Mouse (Mus musculus): ENCODE data around the gene Cerkl. TPM values are rescaled to one million over a fixed set of nuclear protein-coding genes. Genes with fewer than 3 reads are reported as not detected.

Cerkl gene
- polyA plus RNA-seq, 1 experiment from 2014 or later, result 4.9 TPM

- Histone ChIP-seq H3K4me1 (replicated peaks) (peaks cover 2% of the 10 kb centered on the region; the same call in 1 of the 2 replicates), H3K9me3 (replicated peaks) (no peaks in the 10 kb centered on the region), H3K27me3 (no peaks in the 10 kb centered on the region), H3K4me2 (no peak overlapping the region), H3K4me3 (replicated peaks) (no peak overlapping the region), H3K27ac (no peak overlapping the region), H3K9ac (no peak overlapping the region), H3K36me3 (no peaks in the 10 kb centered on the region)
- DNase-seq (no peak), ATAC-seq (ENCODE audit: low read depth) (no peak)
- 70% methylated on average over 1 of the region's 1 CpGs for WGBS (ENCODE audit: insufficient replicate concordance)
Observed at GRCm38 (mm10) chr2:79339003-79339402, 117.6 kb downstream of the Cerkl start.

- Histone ChIP-seq H3K9ac (no peak overlapping the region), H3K27me3 (no peaks in the 10 kb centered on the region), H3K27ac (no peak overlapping the region), H3K4me1 (replicated peaks) (peaks cover 4% of the 10 kb centered on the region; the same call in 1 of the 2 replicates), H3K36me3 (peaks cover 19% of the 10 kb centered on the region), H3K4me3 (replicated peaks) (no peak overlapping the region), H3K9me3 (replicated peaks) (no peaks in the 10 kb centered on the region), H3K4me2 (no peak overlapping the region)
- no peak for ATAC-seq (ENCODE audit: low read depth)
- 64% methylated on average over 1 of the region's 1 CpGs for WGBS (ENCODE audit: insufficient replicate concordance)
- DNase-seq, result no peak
Observed at GRCm38 (mm10) chr2:79336141-79336540, 120.4 kb downstream of the Cerkl start.

- H3K4me2 ChIP-seq, result no peak overlapping the region
- no peaks in the 10 kb centered on the region for H3K9me3 ChIP-seq (replicated peaks)
- peaks cover 4% of the 10 kb centered on the region; the same call in 1 of the 2 replicates for H3K4me1 ChIP-seq (replicated peaks)
- H3K27ac ChIP-seq, result no peak overlapping the region
- H3K36me3 ChIP-seq, result peaks cover 27% of the 10 kb centered on the region
- ATAC-seq (ENCODE audit: low read depth) (no peak), DNase-seq (no peak)
- no peak overlapping the region for H3K9ac ChIP-seq
- H3K27me3 ChIP-seq, result no peaks in the 10 kb centered on the region
- no peak overlapping the region for H3K4me3 ChIP-seq (replicated peaks)
Observed at GRCm38 (mm10) chr2:79334661-79335060, 121.9 kb downstream of the Cerkl start.

GRCm38 (mm10) chr2:79328079-79328478 lies 128.5 kb downstream of the Cerkl start:
- WGBS (ENCODE audit: insufficient replicate concordance), result 82% methylated on average over 2 of the region's 2 CpGs

GRCm38 (mm10) chr2:79316182-79316880 lies 140.3 kb downstream of the Cerkl start:
- Histone ChIP-seq H3K4me2 (no peak overlapping the region), H3K4me3 (replicated peaks) (no peak overlapping the region), H3K27ac (no peak overlapping the region), H3K9ac (no peak overlapping the region), H3K27me3 (no peaks in the 10 kb centered on the region), H3K36me3 (peaks cover 85% of the 10 kb centered on the region), H3K4me1 (replicated peaks) (no peaks in the 10 kb centered on the region), H3K9me3 (replicated peaks) (no peaks in the 10 kb centered on the region)
- WGBS (ENCODE audit: insufficient replicate concordance), result 92% methylated on average over 9 of the region's 9 CpGs
- ATAC-seq (ENCODE audit: low read depth) (no peak), DNase-seq (no peak)

More at GRCm38 (mm10) chr2:79328079-79328478, 128.5 kb downstream of the Cerkl start:
- DNase-seq (no peak), ATAC-seq (ENCODE audit: low read depth) (no peak)
- Histone ChIP-seq H3K27ac (no peak overlapping the region), H3K36me3 (peaks cover 82% of the 10 kb centered on the region), H3K27me3 (no peaks in the 10 kb centered on the region), H3K4me1 (replicated peaks) (no peaks in the 10 kb centered on the region; the same call in 1 of the 2 replicates), H3K4me3 (replicated peaks) (no peak overlapping the region), H3K9me3 (replicated peaks) (no peaks in the 10 kb centered on the region), H3K9ac (no peak overlapping the region), H3K4me2 (no peak overlapping the region)

- Histone ChIP-seq H3K27me3 (no peaks in the 10 kb centered on the region), H3K9ac (no peak overlapping the region), H3K36me3 (peaks cover 86% of the 10 kb centered on the region), H3K4me3 (replicated peaks) (no peak overlapping the region), H3K4me2 (no peak overlapping the region), H3K9me3 (replicated peaks) (no peaks in the 10 kb centered on the region), H3K27ac (no peak overlapping the region), H3K4me1 (replicated peaks) (no peaks in the 10 kb centered on the region)
- 87% methylated on average over 4 of the region's 4 CpGs for WGBS (ENCODE audit: insufficient replicate concordance)
- DNase-seq (no peak), ATAC-seq (ENCODE audit: low read depth) (no peak)
Observed at GRCm38 (mm10) chr2:79315108-79315507, 141.5 kb downstream of the Cerkl start.

GRCm38 (mm10) chr2:79312499-79312898 lies 144.1 kb downstream of the Cerkl start:
- Histone ChIP-seq H3K9me3 (replicated peaks) (no peaks in the 10 kb centered on the region), H3K36me3 (peaks cover 88% of the 10 kb centered on the region), H3K4me1 (replicated peaks) (no peaks in the 10 kb centered on the region), H3K4me3 (replicated peaks) (no peak overlapping the region), H3K27me3 (no peaks in the 10 kb centered on the region), H3K9ac (no peak overlapping the region), H3K27ac (no peak overlapping the region), H3K4me2 (no peak overlapping the region)
- WGBS (ENCODE audit: insufficient replicate concordance), result 86% methylated on average over 4 of the region's 4 CpGs
- DNase-seq (no peak), ATAC-seq (ENCODE audit: low read depth) (no peak)

GRCm38 (mm10) chr2:79309454-79310118 lies 147.0 kb downstream of the Cerkl start:
- Histone ChIP-seq H3K4me1 (replicated peaks) (no peaks in the 10 kb centered on the region), H3K27me3 (no peaks in the 10 kb centered on the region), H3K9me3 (replicated peaks) (no peaks in the 10 kb centered on the region), H3K4me2 (no peak overlapping the region), H3K36me3 (peaks cover 82% of the 10 kb centered on the region), H3K4me3 (replicated peaks) (no peak overlapping the region), H3K9ac (no peak overlapping the region), H3K27ac (no peak overlapping the region)
- no peak for DNase-seq
- ATAC-seq (ENCODE audit: low read depth), result no peak
- 91% methylated on average over 13 of the region's 13 CpGs for WGBS (ENCODE audit: insufficient replicate concordance)

- no peaks in the 10 kb centered on the region for H3K27me3 ChIP-seq
- DNase-seq (no peak), ATAC-seq (ENCODE audit: low read depth) (no peak)
- no peaks in the 10 kb centered on the region for H3K9me3 ChIP-seq (replicated peaks)
- 90% methylated on average over 4 of the region's 4 CpGs for WGBS (ENCODE audit: insufficient replicate concordance)
- no peaks in the 10 kb centered on the region for H3K4me1 ChIP-seq (replicated peaks)
- H3K4me2 ChIP-seq, result no peak overlapping the region
- H3K36me3 ChIP-seq, result peaks cover 77% of the 10 kb centered on the region
- no peak overlapping the region for H3K27ac ChIP-seq
- H3K4me3 ChIP-seq (replicated peaks), result no peak overlapping the region
- H3K9ac ChIP-seq, result no peak overlapping the region
Observed at GRCm38 (mm10) chr2:79307549-79307948, 149.0 kb downstream of the Cerkl start.

- H3K9ac ChIP-seq, result no peak overlapping the region
- H3K27me3 ChIP-seq, result no peaks in the 10 kb centered on the region
- H3K27ac ChIP-seq, result no peak overlapping the region
- peaks cover 60% of the 10 kb centered on the region for H3K36me3 ChIP-seq
- no peak overlapping the region for H3K4me2 ChIP-seq
- no peak for DNase-seq
- H3K4me1 ChIP-seq (replicated peaks), result no peaks in the 10 kb centered on the region
- no peak overlapping the region for H3K4me3 ChIP-seq (replicated peaks)
- H3K9me3 ChIP-seq (replicated peaks), result no peaks in the 10 kb centered on the region
- no peak for ATAC-seq (ENCODE audit: low read depth)
Observed at GRCm38 (mm10) chr2:79302398-79302797, 154.2 kb downstream of the Cerkl start.

- H3K4me3 ChIP-seq (replicated peaks), result no peak overlapping the region
- no peaks in the 10 kb centered on the region for H3K9me3 ChIP-seq (replicated peaks)
- no peak for DNase-seq
- no peak overlapping the region for H3K9ac ChIP-seq
- no peak for ATAC-seq (ENCODE audit: low read depth)
- H3K27ac ChIP-seq, result no peak overlapping the region
- WGBS (ENCODE audit: insufficient replicate concordance), result 85% methylated on average over 6 of the region's 6 CpGs
- no peaks in the 10 kb centered on the region for H3K4me1 ChIP-seq (replicated peaks)
- no peak overlapping the region for H3K4me2 ChIP-seq
- H3K27me3 ChIP-seq, result no peaks in the 10 kb centered on the region
- peaks cover 80% of the 10 kb centered on the region for H3K36me3 ChIP-seq
Observed at GRCm38 (mm10) chr2:79292431-79292830, 164.2 kb downstream of the Cerkl start.

GRCm38 (mm10) chr2:79291922-79292321 lies 164.7 kb downstream of the Cerkl start:
- Histone ChIP-seq H3K9me3 (replicated peaks) (no peaks in the 10 kb centered on the region), H3K4me3 (replicated peaks) (no peak overlapping the region), H3K27ac (no peak overlapping the region), H3K4me2 (no peak overlapping the region), H3K36me3 (peaks cover 81% of the 10 kb centered on the region), H3K9ac (no peak overlapping the region), H3K4me1 (replicated peaks) (no peaks in the 10 kb centered on the region), H3K27me3 (no peaks in the 10 kb centered on the region)
- ATAC-seq (ENCODE audit: low read depth) (no peak), DNase-seq (no peak)
- 85% methylated on average over 8 of the region's 8 CpGs for WGBS (ENCODE audit: insufficient replicate concordance)
